Mouse (Mus musculus) megakaryocyte progenitor cell, adult 5-6 weeks (primary cell): ENCODE measurements at regions not wholly inside any gene's neighbourhood (a gene's known extent, or its start where the extent isn't known, plus 50 kb on each side); places are given as distances from the start of the nearest gene placed in this dataset.
"Not testable (repeated sequence)": the region's sequence is repeated elsewhere in the genome, so short reads cannot be mapped to it uniquely, and the experiment has no call there.

Experiments used
- ATAC-seq: replicated peaks from 2 replicates; pipeline ENCODE4 v1.8.0; 2016; ENCODE audit warnings: mild to moderate bottlenecking, moderate TSS enrichment, inconsistent platforms; ENCODE audit not compliant: poor library complexity

DNA sequence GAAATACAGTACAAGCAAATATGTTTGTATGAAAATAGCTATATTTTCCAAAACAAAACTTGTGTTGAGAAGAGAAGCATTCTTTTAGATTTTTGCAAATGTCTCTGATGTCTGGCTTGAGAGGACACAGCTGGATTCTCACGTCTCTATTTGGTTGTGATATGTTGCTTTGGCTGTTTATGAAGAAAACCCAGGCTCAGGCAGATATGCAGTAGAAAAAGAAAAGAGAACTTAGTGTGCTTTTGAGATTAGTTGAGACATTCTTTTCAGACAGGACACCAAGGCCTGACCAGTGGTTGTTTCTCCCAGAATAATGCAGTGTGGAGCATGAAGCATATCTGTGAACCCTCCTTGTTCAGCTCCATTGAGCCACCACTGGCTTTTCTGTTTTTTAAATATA is 178.8 kb upstream of the Mamld1 start:
- ATAC-seq = no peak

GRCm38 (mm10) chrX:70881326-70881725 is 168.7 kb upstream of the Mamld1 start:
- ATAC-seq = no peak

DNA sequence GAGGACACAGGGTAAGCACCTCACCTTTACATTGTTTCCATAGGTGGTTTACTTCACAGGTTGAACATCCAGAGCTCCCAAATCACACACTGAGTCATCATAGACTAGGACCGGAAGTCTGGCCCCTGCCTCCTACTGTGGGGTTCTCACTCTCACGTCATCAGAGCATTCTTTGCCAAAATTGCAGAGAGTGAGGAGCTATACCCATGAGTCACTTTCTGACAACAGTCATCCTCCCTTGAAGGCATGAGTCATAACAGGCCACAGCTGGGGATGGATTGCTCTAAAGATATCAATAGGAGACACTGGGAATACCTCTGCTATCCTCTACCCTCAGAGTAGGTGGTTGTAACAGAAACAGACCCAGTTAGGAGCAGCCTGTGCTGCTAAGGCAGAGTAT is 166.6 kb upstream of the Mamld1 start:
- no peak for ATAC-seq

DNA sequence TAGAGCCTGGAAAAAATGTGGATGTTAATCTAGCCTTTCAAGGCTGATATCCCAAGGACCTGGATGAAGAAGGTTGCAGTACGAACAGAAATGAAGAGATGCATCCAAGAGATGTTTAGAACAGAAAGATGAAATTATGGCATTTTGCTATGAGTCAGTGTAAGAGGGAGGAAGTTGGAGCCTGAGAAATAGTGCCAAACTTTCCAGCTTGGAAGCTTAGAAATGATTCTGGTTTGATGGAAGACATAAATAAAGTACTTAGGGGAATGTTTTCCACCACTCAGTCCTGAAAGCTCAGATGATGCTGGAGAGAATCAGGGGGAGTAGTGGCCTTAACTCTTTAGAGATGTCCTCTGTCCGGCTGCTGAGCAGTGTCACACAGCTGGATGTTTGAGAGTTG is 155.5 kb upstream of the Mamld1 start:
- no peak for ATAC-seq

- ATAC-seq = no peak
Measured at GRCm38 (mm10) chrX:70895554-70895953, 154.5 kb upstream of the Mamld1 start.

DNA sequence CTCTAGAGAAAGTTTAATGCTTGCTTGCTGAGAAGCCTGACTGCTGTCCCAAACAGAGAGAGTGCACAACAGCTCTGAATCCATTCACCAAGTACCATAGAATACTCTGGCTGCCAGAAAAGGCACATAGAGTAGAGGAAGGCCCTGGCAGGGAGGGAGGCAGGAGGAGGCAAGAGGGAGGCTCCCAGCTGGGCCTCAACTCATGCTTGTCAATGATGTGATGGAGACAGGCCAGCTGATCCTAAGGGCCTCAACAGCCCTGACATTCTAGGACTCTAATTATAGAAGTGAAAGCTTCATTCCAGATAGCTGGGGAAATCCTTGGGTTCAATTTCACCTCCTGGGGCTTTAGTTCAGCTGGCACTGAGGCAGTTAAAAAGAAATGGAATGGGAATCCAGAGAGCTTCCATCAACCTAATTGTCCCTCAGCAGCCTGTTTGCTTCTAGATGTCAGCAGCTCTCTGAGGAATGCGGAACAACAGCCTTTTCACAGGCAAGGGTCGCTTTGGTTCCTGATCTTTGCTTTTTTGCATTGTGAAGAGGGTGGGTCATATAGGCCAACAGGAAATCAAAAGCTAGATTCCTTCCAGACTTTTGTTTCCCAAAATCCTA is 152.8 kb upstream of the Mamld1 start:
- ATAC-seq = no peak

GRCm38 (mm10) chrX:70898836-70899235 is 151.2 kb upstream of the Mamld1 start:
- not testable (repeated sequence) for ATAC-seq

GRCm38 (mm10) chrX:70899720-70900479 is 150.2 kb upstream of the Mamld1 start:
- ATAC-seq = no peak

GRCm38 (mm10) chrX:70925646-70926045 is 124.4 kb upstream of the Mamld1 start:
- no peak for ATAC-seq

DNA sequence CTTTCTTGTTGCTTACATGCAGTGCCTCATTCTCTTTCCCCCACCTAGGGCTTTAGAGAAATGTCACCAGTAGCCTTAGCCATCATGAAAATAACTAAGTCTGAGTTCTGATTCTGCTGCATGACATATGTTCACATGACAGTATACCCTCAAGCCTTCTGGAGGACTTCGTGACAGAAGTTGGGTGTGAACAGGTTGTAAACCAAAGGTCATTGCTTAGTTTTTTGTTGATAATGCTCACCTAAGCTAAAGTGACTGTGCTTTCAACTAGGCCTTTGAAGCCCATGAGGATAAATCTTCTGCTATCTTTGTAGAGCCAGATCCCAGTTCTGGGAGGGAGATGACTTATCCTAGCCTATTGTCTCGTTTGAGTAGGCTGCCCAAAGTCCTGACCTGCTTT is 118.1 kb upstream of the Mamld1 start:
- ATAC-seq = no peak

DNA sequence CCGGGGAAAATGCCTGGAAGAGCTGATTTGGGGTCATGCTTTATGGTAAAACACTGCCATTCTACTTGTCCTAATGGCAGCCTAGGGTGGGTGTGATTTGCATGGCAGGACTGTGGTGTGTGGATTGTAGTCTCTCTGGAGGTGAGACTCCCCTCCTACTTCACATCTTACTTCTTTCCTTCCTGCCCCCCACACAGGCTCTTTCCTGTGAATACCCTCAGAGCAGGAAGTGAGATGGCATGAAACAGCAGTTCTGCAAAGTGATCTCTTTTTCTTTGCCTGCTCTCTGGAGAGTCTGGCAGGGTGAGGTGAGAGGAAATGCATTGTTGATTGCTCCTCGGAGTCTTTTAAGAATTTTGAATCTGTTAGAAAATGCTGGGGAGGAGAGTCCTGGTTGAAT is 104.7 kb upstream of the Mamld1 start:
- ATAC-seq = peak; percentile 37; the same call in 1 of the 2 replicates

DNA sequence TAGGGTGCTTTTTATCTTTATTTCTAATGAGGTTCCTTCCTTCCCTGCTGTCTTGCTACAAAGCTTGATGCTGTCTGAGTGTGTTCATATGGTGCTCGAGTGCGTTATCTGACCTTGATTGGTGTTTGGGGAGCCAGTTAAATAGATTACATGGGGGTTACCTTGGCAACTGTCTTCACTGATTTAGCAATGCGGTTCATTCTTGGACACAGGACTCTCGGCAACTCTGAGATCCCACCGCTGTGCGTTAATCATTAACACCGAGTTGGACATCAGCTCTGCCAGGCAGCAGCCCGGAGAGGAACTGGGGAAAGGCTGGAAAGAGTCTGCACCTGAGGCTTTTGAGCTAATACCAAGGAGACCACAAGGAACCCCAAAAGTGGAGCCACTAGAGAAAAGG is 104.0 kb upstream of the Mamld1 start:
- no peak for ATAC-seq

DNA sequence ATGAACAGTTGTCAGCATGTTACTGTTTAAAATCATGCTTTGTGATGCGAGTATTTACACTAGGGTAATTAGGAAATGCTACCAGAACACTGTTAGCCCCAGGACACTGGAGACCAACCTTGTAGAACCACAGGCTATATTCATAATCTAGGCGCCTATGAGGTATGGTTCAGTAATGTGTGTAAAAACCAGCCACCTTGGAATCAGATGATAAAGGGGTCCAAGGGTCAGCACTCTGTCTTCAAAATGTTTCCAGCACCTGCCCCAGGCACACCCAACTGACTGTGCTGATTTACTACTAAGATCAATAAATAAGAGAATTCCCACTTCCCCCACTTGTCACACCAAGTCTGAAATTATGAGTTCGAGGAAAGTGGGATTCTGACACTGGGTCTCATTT is 100.8 kb upstream of the Mamld1 start:
- no peak for ATAC-seq

DNA sequence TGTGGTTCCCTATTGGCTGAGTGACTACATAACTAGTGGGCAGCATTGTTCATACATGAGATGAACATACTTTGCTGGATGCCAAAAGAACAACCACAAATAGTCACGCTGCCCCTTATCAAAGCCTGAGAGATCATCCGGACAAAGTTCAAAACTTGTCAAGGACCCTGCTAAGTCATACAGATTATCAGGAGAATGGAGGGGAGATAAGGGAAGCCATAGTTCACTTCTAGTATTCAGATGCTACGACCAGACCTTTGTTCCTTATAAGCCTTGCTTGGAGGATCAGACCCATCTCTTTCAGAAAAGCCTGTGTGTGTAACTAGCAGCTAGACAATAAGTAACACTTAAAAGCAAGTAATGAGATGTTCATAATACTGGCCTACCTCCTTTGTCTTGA is 97.0 kb upstream of the Mamld1 start:
- no peak for ATAC-seq
